Mouse (Mus musculus) kidney, adult 2 months (tissue): ENCODE data around the gene Gltpd2. TPM values are rescaled to one million over a fixed set of nuclear protein-coding genes. Genes with fewer than 3 reads are reported as not detected.

Experiments
- DNase-seq: peaks from one replicate; pipeline ENCODE4 v3.0.0; 2021
- H3K27ac ChIP-seq: fragments of 200-500 bp; 2 replicates; pipeline ENCODE4 v1.5.1; 2012; ENCODE audit warnings: low read depth, low read length, control low read depth, inconsistent platforms; ENCODE audit not compliant: insufficient read depth
- H3K27me3 ChIP-seq: fragments of 200-500 bp; replicated peaks from 2 replicates; pipeline ENCODE4 v1.6.1; 2012; ENCODE audit warnings: mild to moderate bottlenecking, moderate library complexity, low read length, inconsistent platforms; ENCODE audit not compliant: control insufficient read depth, insufficient read depth
- H3K36me3 ChIP-seq: fragments of 200-500 bp; 2 replicates; pipeline ENCODE4 v1.6.1; 2012; ENCODE audit warnings: mild to moderate bottlenecking, moderate library complexity, low read length, inconsistent platforms; ENCODE audit not compliant: control insufficient read depth, insufficient read depth
- H3K4me1 ChIP-seq: fragments of 200-500 bp; 2 replicates; pipeline ENCODE4 v1.6.1; 2011; ENCODE audit warnings: low read length; ENCODE audit not compliant: control insufficient read depth, insufficient read depth
- H3K4me3 ChIP-seq: fragments of 200-500 bp; 2 replicates; pipeline ENCODE4 v1.5.1; 2011; ENCODE audit warnings: mild to moderate bottlenecking, low read depth, low read length, control low read depth; ENCODE audit not compliant: insufficient read depth
- CTCF ChIP-seq: fragments of 200-500 bp; conservative IDR thresholded peaks from 2 replicates; pipeline ENCODE4 v1.5.1; 2011; ENCODE audit warnings: low read depth, mild to moderate bottlenecking, control low read depth, low read length, moderate library complexity, mixed read lengths; ENCODE audit not compliant: insufficient read depth, insufficient read length
- POLR2A ChIP-seq: fragments of 200-500 bp; IDR thresholded peaks from one replicate; pipeline ENCODE4 v1.6.1; 2011; ENCODE audit warnings: low read depth, low read length, control low read depth
- WGBS: fragments of 180-500 bp; shearing (Covaris S2); methylation state at CpG from one replicate; pipeline ENCODE4 v1.1.7; 2018; 5-methylcytosine and 5-hydroxymethylcytosine counted together
- polyA plus RNA-seq: library from polyadenylated mRNA; depleted of rRNA; stranded (reverse); fragments of >200 nt; gene quantifications from 2 replicates; pipeline ENCODE4 v1.2.3, GENCODE M21; 2012; rRNA removed

The Gltpd2 gene
- polyA plus RNA-seq, 1 experiment, result 2.8 TPM

DNA sequence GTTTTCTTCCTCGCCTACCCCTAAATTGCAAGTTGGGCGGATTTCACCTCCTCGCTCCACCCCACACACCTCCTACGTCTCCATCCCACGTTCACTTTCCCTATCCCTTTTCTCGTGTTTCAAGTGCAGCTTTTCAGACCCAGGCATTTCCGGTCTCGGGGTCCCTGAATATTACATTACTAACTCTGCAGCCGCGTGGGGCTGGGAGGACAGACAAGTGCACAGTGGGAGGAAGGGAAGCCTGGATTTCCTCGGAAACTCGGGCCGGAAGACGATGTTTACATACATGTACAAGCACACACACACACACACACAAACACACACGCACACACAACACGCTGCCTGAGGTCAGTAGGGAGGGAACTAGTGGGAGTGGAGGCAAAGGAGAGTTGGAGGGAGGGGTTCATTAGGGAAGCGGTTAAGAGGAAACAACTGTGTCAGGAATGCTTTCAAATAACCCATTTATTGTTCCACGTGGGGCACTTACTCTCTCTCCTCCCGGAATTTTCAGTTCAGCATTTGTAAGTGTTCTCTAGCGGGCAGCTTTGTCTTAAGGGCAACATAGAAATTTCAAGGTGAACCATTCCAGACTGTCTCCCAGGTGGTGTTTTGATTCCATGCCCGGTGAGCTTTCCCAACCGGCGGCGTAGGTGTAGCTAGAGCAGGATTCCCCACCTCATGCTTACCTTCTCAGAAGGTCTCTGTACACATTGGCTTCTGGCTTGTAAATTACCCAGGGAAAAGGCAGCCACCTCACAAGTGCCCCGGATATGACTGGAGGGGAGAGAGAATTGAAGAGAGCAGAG, 44.7 kb downstream of the Gltpd2 start:
- TF ChIP-seq CTCF (no peak), POLR2A (no peak)

GRCm38 (mm10) chr11:70564276-70564873, 45.4 kb downstream of the Gltpd2 start:
- Histone ChIP-seq H3K4me1 (peaks cover 21% of the 10 kb centered on the region), H3K27me3 (no peaks in the 10 kb centered on the region), H3K4me3 (peak overlapping the region; percentile 22), H3K27ac (peak overlapping the region; percentile 84), H3K36me3 (no peaks in the 10 kb centered on the region)
- TF ChIP-seq POLR2A (no peak), CTCF (peak; percentile 38)
- 20% methylated on average over 4 of the region's 4 CpGs for WGBS
- DNase-seq, result peak; percentile 89

More for the DNA sequence above, 44.7 kb downstream of the Gltpd2 start:
- DNase-seq, result peak; percentile 71
- Histone ChIP-seq H3K4me1 (peaks cover 21% of the 10 kb centered on the region), H3K36me3 (no peaks in the 10 kb centered on the region), H3K4me3 (peak overlapping the region; percentile 86), H3K27me3 (no peaks in the 10 kb centered on the region), H3K27ac (peak overlapping the region; percentile 84)
- 2% methylated on average over 25 of the region's 25 CpGs for WGBS

GRCm38 (mm10) chr11:70566586-70566985, 47.6 kb downstream of the Gltpd2 start:
- 56% methylated on average over 7 of the region's 7 CpGs for WGBS
- H3K4me3 ChIP-seq, result no peak overlapping the region
- TF ChIP-seq CTCF (no peak), POLR2A (no peak)

More at GRCm38 (mm10) chr11:70566586-70566985, 47.6 kb downstream of the Gltpd2 start:
- Histone ChIP-seq H3K27me3 (no peaks in the 10 kb centered on the region), H3K4me1 (peaks cover 21% of the 10 kb centered on the region), H3K36me3 (no peaks in the 10 kb centered on the region), H3K27ac (no peak overlapping the region)
- DNase-seq, result no peak

Other genes with a start within 250 kb of the Gltpd2 start
- gene Alox12e, start 196.6 kb upstream of the Gltpd2 start, polyA plus RNA-seq, result 0.07 TPM in 1 of 2 replicates, not detected in the other
- gene Alox15, start 167.2 kb upstream of the Gltpd2 start, polyA plus RNA-seq, result 0.16 and 0.72 TPM in 2 replicates
- gene Pelp1, start 109.2 kb upstream of the Gltpd2 start, polyA plus RNA-seq, result 12.4 and 12.9 TPM in 2 replicates
- gene Arrb2, start 86.6 kb upstream of the Gltpd2 start, polyA plus RNA-seq, result 30.2 and 33.7 TPM in 2 replicates
- gene Med11, start 67.3 kb upstream of the Gltpd2 start, polyA plus RNA-seq, result 27.0 and 27.9 TPM in 2 replicates
- 11.6 and 12.4 TPM in 2 replicates for gene Zmynd15, start 59.8 kb upstream of the Gltpd2 start, polyA plus RNA-seq
- gene Cxcl16, start 59.2 kb upstream of the Gltpd2 start, polyA plus RNA-seq, result 99.3 and 103 TPM in 2 replicates
- gene Tm4sf5, start 14.0 kb upstream of the Gltpd2 start, polyA plus RNA-seq, result 0.31 TPM in 1 of 2 replicates, not detected in the other
- gene Vmo1, start 4.6 kb upstream of the Gltpd2 start, polyA plus RNA-seq, result 0.15 TPM in 1 of 2 replicates, not detected in the other
- gene Psmb6, start 6.2 kb downstream of the Gltpd2 start, polyA plus RNA-seq, result 335 and 398 TPM in 2 replicates
- gene Gm40193, start 13.7 kb downstream of the Gltpd2 start, polyA plus RNA-seq, result not detected in 2 replicates
- gene Pld2, start 20.9 kb downstream of the Gltpd2 start, polyA plus RNA-seq, result 16.6 and 18.0 TPM in 2 replicates
- gene Mink1, start 43.7 kb downstream of the Gltpd2 start, polyA plus RNA-seq, result 73.1 and 91.8 TPM in 2 replicates
- 0.29 TPM in 1 of 2 replicates, not detected in the other for gene 4930544D05Rik, start 96.7 kb downstream of the Gltpd2 start, polyA plus RNA-seq
- gene Chrne, start 100.0 kb downstream of the Gltpd2 start, polyA plus RNA-seq, result 0.86 and 1.0 TPM in 2 replicates
- 0.03 TPM in 1 of 2 replicates, not detected in the other for gene Gp1ba, start 119.9 kb downstream of the Gltpd2 start, polyA plus RNA-seq
- gene Rnf167, start 128.0 kb downstream of the Gltpd2 start, polyA plus RNA-seq, result 118 and 123 TPM in 2 replicates
- 281 and 284 TPM in 2 replicates for gene Slc25a11, start 128.3 kb downstream of the Gltpd2 start, polyA plus RNA-seq
- gene Pfn1, start 135.4 kb downstream of the Gltpd2 start, polyA plus RNA-seq, result 686 and 750 TPM in 2 replicates
- 9.2 and 30.9 TPM in 2 replicates for gene Eno3, start 138.0 kb downstream of the Gltpd2 start, polyA plus RNA-seq
- gene Spag7, start 150.2 kb downstream of the Gltpd2 start, polyA plus RNA-seq, result 44.6 and 59.8 TPM in 2 replicates
- gene Camta2, start 168.9 kb downstream of the Gltpd2 start, polyA plus RNA-seq, result 23.6 and 28.7 TPM in 2 replicates
- gene Inca1, start 181.0 kb downstream of the Gltpd2 start, polyA plus RNA-seq, result 5.3 and 5.4 TPM in 2 replicates
- gene Kif1c, start 181.4 kb downstream of the Gltpd2 start, polyA plus RNA-seq, result 91.0 and 94.9 TPM in 2 replicates
- gene Zfp3, start 245.0 kb downstream of the Gltpd2 start, polyA plus RNA-seq, result 1.7 and 2.4 TPM in 2 replicates